Mouse (Mus musculus): Measurements from ENCODE around the gene Arhgap33.

Arhgap33 gene

DNA sequence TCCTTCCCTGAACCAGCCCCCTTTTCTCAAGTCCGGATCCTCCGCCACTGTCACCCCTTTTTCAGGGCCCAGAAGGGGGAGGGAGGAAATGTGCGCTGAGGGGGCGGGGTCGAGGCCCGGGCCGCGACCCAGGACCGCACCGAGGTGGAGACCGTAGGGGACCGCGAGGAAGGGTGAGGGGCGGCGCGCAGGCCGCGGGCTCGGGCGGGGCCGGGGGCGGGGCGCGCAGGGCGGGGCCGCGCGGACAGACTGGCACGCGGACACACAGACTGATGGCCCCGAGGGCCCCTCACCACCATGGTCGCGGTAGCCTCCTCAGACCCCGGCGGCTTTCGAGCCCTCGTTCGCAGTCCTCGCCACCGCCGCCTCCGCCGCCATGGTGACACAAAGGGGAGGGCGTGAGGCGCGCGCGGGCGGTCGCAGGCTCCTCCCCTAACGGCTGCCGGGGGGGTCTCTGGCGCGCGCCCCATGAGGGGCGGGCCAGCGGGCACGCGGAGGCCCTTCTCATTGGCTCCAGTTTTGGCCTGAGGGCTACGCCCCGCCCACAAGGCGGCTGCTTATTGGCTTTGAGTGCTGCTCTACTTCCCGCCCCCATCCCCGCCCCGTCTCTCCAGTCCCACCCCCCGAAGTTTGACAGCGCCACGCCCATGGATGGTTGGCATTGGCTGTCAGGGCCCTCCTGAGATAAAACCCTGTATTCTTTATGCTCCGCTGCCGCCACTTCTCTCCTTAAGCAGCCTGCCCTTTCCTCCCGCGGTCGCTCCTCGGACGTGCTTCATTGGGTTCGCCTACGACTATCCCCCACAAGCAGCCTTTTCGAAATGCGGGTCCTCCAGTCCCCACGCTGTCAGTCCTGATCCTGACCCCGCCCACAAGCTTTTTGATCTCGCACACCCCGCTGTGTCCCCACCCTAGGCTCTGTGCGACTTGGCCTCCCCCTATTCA, at the start of gene Arhgap33:
TSS of gene Arhgap33 (minus strand) at position 428 of the 945 bp plus-strand sequence.
- in situ Hi-C loops (cut with MseI, MboI) = no loop called here

DNA sequence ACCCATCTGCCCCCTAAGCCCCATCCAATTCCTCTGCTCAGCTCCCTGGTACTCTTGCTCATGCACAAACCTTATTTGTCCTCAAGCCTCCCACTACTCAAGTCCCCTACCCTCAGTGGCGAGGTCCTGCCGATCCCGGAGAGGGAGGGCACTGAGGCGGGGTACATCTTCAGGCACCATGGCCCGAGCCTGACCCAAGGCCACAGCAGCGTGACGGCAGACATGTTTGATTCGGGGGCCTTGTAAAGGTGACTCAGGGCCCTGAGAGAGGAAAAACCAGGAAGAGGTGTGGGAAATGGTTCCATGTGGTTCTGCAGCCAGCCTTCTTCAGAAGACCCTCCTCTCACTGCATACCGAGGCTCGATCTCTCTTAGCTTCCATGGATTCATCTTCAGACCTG, 49.5 kb upstream of the Arhgap33 start:
- in situ Hi-C loops (cut with MseI, MboI) = no loop called here

DNA sequence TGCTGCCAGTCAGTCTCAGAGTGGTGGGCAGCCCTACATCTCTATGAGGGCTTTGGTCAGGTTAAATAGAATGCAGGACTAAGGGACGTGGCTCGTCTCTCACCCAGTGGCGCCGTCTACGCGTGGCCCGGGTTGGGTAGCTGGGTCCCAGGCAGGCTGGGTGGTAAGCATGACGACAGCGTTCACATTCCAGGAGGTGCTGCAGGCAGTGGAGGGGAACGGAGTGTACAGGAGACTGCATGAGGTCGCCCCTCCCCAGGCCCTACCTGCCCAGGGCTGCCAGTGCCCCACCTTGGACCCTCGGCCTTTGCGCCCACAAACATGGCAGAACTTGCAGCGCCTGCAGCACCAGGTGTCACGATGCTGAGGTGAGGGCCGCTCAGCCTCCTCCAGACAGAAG, 46.7 kb upstream of the Arhgap33 start:
- in situ Hi-C loops (cut with MseI, MboI) = no loop called here

DNA sequence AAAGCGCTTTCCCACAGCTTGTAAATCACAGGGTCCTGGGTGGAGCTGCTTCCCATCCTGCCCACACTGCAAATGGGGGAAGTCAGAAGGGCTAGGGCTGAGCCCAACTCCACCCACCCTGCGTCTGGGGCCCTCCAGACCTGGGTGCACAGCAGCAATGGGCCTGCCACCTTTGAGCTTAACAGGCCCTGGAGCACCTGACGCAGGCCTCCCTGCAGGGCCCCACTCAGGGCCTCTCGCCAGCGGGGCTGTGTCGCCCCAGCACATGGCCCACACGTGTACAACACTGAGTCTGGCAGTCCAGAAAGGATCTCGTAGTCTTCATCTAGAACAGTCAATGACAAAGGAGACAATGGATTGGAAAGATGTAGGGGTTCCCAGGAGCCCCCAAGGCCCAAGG, 45.1 kb upstream of the Arhgap33 start:
- in situ Hi-C loops (cut with MseI, MboI) = no loop called here

DNA sequence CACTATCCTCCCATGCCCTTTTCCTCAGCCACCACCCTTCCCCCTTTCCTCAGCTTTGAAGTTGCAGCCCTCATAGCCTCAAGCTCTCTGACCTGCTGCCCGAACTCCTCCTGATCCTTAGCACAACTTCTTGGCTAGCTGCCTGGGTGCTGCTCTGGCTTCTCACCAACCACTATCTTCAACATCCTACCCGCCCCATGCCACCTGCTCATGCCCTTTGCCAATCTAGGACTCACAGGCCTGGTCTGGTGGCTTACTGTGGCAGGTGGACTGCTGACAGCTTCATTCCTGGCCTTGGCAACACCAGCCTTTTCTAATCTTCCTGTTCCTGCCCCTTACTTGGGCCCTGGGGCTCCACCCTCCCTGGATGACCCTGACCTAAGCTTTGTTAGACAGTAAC, 38.1 kb upstream of the Arhgap33 start:
- in situ Hi-C loops (cut with MseI, MboI) = no loop called here

DNA sequence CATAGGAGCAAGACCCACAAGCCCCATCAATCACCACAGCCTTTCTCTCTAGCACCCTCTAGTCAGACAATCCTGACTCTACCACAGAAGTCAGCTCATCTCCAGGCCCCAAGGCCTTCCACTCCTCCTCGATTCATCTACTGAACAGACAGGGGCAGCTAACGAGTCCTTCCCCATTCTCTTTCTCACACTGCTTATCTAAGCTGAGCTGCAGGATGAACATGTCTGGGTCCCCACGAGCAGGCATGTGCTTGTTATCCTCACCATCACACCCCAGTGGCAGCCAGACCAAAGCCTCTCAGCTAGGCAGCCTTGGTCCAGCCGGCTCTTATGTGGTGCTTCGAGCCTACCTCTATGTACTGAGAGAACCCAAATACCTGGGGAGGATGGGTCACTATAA, 37.5 kb upstream of the Arhgap33 start:
- in situ Hi-C loops (cut with MseI, MboI) = no loop called here

DNA sequence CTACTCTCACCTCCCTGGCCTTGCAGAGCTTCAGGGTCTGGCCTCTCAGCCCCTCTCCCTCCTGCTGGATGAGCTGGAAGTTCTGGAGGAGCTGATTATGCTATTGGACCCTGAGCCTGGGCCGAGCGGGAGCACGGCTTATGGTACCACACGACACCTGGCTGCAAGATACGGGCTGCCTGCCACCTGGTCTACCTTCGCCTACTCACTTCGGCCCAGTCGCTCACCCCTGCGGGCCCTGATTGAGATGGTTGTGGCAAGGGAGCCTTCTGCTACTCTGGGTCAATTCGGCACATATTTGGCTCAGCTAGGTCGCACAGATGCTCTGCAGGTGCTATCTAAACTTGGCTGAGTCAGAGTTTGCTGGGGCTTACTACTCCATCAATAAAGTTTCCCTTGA, 32.7 kb upstream of the Arhgap33 start:
- in situ Hi-C loops (cut with MseI, MboI) = no loop called here

DNA sequence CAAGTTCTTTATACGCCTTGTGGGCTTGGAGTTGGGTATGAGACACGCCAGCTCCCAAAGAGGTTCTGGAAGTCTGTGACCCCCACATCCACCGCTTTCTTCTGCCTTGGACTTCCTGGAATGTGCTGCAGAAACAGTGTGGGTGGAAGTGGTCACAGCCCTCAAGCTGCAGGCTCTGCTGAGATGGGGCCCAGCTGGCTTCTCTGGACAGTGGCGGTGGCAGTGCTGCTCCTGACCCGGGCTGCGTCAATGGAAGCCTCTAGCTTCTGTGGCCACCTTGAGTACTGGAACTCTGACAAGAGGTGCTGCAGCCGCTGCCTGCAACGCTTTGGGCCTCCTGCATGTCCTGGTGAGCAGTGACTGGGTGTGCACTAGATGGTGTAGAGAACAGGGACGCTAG, 31.2 kb upstream of the Arhgap33 start:
- in situ Hi-C loops (cut with MseI, MboI) = no loop called here

DNA sequence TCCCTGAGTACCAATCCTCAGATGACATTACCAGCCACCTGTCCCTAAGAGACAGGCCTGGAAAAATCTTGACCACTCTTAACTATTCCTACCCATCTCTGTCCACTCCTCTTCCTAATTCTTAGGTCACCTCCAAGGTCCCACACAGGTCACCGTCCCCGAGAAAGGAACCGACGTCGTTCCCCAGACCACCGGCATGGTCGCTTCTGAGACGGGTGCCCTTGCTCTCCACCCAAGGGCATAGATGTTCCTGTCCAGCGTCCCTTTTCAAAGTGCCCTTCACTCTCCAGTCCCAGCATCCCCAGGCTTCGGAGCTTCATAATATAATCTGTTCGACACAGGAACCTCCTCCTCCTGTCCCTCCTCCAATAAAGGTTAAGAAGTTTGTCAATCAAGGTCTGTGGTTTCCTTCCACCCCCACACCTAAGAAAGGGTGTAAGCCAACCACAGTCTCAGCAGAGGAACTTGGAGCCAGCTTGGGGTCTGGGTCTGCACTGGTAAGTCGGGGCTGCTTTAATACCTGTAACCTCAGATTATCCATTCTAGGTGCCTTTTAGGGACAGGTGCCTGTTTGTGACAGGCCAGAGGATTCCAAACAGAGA, 30.2 kb upstream of the Arhgap33 start, which contains the start of gene Igflr1:
TSS of gene Igflr1 (plus strand) at position 458 of the 602 bp plus-strand sequence.
- in situ Hi-C loops (cut with MseI, MboI) = no loop called here

DNA sequence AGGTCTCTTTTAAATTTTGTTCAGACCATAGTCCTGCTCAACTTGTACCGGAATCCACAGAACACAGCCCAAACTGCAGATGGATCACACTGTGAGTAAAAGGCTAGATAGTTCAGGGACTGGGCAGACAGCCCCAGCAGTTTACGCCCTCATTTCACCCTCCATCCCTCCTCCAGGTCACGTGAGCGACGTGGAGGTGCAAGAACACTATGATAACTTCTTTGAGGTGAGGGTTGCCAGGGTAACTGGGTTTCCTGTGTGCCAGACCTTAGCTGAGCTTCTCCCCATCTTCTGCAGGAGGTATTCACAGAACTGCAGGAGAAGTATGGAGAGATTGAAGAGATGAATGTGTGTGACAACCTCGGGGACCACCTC, 29.0 kb upstream of the Arhgap33 start:
- in situ Hi-C loops (cut with MseI, MboI) = no loop called here

DNA sequence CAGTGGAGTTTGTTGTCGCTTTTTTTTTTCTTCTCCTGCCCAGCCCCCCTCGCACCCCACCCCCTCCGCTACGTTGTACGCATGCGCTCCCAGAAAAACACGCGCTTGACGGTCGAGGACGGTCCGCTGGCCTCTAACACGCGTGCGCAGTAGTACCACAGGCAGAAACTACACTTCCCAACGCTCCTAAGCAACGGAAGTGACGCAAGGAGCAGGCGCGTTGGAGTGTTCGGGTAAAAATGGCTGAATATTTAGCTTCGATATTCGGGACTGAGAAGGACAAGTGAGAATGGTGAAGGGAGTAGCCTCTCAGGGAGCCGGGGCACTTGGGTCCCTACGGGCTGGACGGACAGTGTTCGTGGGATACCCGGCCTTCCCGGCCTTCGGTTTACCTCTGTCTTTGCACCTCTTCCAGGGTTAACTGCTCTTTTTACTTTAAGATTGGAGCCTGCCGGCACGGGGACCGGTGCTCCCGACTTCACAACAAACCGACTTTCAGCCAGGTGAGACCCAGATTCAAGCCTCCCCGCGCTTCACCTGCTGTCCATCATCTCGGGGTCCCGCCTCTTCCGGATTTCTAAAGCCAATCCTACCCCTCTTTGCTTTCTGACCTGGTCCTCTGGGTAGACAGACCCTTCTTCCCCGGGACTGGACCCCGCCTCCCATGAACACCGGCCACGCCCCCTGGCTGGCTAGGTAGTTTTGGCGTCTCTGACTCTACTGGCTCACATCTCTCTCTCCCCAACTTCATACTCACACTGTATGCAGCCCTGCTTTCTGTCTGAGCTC, 28.5 kb upstream of the Arhgap33 start, which contains the start of the genes U2af1l4, Gm49396 and Psenen:
TSS of gene U2af1l4 (plus strand) at position 185 of the 789 bp plus-strand sequence.
TSS of gene Gm49396 (plus strand) at position 228 of the 789 bp plus-strand sequence.
TSS of gene Psenen (minus strand) at position 511 of the 789 bp plus-strand sequence.
- in situ Hi-C loops (cut with MseI, MboI) = no loop called here

DNA sequence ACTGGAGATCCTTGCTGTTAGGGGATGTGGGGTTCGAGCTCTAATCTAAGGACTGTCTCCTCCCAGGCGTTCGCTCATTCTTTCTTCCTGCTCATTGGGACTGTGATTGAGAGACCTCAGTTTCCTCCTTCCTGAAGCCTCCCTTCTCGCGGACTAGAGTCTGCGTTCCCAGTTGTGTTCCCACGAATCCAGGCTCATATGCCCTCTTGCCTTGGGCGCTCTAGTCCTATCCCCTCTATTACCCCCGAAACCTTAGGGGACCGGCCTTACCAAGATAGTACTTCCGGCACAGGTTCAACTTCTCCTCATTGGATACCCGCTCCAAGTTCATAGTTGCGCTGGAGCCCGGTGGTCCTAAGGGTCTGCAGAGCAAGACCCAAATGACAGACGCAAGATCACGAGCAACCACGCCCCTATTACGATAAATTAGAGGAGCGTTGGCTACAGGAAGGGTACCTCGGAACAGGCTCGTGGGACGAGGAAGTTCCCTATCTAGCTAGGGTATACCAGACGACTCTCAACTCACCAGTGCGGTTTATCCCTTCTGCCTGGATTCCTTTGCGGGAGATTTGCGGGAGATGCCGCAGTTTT, 27.8 kb upstream of the Arhgap33 start:
- in situ Hi-C loops (cut with MseI, MboI) = no loop called here

DNA sequence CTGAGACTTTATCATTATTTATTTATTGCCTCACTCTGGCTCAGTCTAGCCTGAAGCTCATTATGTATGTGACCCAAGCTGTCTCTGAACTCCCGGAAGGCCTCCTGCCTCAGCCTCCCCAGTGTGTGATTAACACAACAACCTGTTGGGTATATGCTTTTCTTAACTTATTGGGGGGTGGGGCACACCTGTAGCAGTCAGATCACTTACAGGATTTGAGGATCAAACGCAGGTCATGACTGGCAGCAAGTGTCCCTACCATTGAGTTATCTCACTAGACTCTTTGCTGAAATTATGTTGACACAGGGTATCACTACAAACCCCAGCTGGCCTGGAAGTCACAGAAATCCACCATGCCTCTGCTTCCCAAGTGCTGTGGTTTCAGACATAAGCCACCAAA, 25.4 kb upstream of the Arhgap33 start:
- in situ Hi-C loops (cut with MseI, MboI) = no loop called here

DNA sequence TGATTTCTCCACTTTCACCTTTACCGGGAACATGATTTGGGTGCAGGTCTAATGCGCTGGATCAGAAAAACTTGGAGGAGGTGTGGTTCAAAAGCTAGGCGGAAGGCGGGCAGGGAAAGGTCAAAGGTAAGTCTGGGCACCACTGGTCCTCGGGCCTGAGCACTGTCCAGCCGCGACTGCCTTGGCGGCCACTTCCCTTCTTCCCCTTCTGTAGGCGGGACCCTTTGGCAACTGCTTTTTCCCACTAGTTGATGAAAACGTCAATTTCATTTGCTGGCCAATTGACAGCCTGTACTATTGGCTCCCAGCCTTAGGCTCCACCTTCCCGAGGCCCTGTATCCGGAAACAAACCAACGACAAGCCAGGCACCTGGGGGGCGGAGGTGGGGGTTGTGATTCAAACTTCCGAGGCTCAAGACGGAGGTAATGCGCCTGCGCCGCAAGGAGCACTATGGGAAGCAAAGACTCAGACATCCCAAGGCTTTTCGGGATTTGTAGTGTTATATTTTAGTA, 24.6 kb upstream of the Arhgap33 start, which contains the start of gene Lin37:
TSS of gene Lin37 (minus strand) at position 396 of the 512 bp plus-strand sequence.
- in situ Hi-C loops (cut with MseI, MboI) = no loop called here

DNA sequence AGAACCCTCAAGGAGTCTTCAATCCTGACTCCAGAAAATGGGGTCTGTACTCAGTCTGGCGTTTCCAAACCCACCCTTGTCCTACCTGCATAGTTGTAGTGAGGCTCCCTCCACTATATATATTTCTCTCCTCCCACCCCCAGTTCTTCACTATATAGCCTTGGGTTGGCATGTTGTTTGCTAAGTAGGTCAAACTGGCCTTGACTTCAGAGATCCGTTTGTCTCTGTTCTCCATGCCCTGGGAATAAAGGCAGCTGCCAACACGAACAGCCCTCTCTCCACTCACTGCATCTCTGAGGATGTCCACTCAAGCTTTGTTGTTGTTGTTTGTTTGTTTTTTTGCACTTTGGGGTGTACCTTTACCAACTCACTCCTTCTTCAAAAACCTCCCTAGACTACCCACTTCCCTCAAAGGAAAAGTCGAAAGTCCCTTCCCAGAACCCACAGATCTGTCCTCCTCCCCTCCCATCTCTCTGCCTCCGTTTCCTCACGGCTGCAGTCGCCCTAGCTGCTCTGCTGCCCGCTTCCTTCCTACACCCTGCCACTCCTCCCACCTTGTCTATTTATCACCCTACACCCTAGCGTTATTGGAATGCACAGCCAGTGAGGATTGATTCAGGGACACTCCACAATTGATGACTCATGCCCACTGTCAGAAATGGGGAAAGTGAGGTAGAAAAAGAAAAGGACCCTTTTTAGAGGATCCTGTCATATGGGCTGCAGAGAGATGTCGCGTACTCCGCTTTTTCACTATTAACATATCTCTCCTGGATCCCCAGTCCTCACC, 24.0 kb upstream of the Arhgap33 start:
- in situ Hi-C loops (cut with MseI, MboI) = no loop called here

DNA sequence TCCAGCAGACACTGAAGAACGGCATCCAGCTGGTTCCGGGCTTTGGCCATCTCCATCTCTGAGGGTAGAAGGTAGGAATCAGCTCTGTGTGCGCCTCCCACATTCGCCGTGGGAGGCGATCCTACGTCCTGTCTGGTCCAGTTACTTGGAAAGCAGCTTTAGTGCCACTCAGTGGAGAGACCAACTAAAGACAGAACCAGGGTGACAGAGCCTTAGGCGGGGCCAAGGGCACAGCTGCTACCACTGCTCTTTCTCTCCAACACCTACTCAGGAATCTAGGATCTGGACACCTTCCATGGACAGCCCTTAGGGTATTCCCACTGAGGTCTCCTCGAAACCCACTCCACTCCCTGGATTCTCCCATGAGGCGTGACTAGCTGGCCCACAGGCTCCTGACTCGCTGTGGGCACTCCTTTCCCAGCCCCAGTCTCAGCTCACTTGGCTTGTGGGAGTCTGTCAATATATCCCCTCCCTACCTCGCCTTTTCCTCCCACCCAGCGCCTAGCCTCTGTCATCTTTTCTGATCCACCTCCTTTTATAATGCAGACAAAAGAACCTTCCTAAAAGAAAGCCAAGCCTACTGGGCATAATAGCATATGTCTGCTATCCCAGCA, 23.1 kb upstream of the Arhgap33 start:
- in situ Hi-C loops (cut with MseI, MboI) = no loop called here

DNA sequence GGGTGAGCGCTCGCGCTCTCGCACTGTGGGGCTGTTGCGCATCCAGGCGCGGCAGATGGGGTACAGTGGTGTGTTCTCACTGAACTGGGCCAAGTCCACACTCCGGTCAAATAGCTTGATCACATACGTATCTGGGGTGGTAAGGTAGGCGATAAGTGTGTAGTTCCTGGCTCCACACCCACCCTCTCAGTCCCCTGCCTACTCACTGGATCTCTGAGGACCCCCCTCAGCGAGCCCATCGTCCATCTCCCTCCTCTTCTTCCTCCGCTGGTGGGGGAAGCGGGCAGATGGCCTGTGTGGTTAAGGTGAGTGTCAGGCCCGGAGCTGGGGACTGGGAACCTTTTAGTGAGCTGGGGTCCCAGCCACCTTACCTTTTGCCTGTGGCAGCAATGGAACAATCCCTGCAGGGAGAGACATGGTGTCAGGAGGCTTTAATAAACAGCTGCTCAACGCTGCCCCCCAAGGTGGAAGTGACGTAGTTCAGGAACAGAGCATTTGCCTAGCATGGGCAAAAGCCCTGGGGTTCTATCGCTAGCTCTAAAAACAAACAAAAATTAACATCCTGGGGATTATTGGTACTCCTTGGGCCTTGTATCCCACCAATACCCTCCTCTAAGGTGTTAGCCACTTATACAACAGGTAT, 22.2 kb upstream of the Arhgap33 start:
- in situ Hi-C loops (cut with MseI, MboI) = no loop called here

DNA sequence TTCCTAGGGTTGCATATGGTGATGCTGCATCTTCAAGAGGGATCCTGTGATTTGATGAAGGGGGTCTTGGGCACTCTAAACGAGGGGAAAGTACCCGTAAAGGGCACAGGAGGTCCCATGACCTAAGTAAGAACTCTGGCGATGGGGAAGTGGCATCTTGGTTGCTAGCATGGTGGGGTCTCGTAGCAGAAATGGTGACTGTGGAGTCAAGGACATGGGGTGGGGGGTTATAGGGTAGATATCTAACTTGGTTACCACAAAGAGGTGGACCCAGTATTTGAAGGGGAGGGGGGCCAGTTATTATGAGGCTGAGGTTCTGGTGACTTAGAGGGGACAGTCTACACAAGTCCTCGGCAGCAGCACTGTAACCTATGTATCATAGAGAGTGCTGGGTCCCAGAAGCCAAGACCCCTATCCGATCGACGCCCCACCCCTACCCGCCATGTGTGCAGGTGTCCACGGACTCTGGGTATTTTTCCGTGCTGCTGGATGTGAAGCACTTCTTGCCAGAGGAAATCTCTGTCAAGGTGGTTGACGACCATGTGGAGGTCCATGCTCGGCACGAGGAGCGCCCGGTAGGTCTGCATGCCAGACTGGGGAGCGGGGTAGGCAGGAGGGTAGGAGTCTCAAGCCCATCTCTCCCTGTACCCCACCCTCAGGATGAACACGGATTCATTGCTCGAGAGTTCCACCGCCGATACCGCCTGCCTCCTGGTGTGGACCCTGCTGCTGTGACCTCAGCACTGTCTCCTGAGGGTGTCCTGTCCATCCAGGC, 19.1 kb upstream of the Arhgap33 start:
- in situ Hi-C loops (cut with MseI, MboI) = no loop called here

Measured in mouse trophoblast stem cell (cell line).